Mouse (Mus musculus) retina, adult 2 months (tissue): ENCODE results near the gene Dnajc21.
A peak's percentile ranks its signal among the peaks of the same experiment; 100 is the strongest.
"Not testable (repeated sequence)": the region's sequence is repeated elsewhere in the genome, so short reads cannot be mapped to it uniquely, and the experiment has no call there.

Experiments used
- DNase-seq: peaks from one replicate; pipeline ENCODE4 v3.0.0-alpha.2; 2012; ENCODE audit warnings: low read depth, low spot score

The Dnajc21 gene

GRCm38 (mm10) chr15:10470151-10470831 lies at the start of gene Dnajc21:
Dnajc21 (minus strand) TSS chr15:10470516.
- DNase-seq, result peak; percentile 57

- no peak for DNase-seq
Measured at GRCm38 (mm10) chr15:10515166-10515565, 44.9 kb upstream of the Dnajc21 start.

GRCm38 (mm10) chr15:10506099-10506498 lies 35.8 kb upstream of the Dnajc21 start:
- no peak for DNase-seq

- no peak for DNase-seq
Measured at GRCm38 (mm10) chr15:10500838-10501719, 30.8 kb upstream of the Dnajc21 start.

- no peak for DNase-seq
Measured at GRCm38 (mm10) chr15:10500035-10500434, 29.7 kb upstream of the Dnajc21 start.

- DNase-seq, result no peak
Measured at GRCm38 (mm10) chr15:10499593-10499992, 29.3 kb upstream of the Dnajc21 start.

GRCm38 (mm10) chr15:10496696-10497095 lies 26.4 kb upstream of the Dnajc21 start:
- not testable (repeated sequence) for DNase-seq

- no peak for DNase-seq
Measured at GRCm38 (mm10) chr15:10495944-10496343, 25.6 kb upstream of the Dnajc21 start.

- DNase-seq, result no peak
Measured at GRCm38 (mm10) chr15:10490101-10490500, 19.8 kb upstream of the Dnajc21 start.

- no peak for DNase-seq
Measured at GRCm38 (mm10) chr15:10487246-10487645, 16.9 kb upstream of the Dnajc21 start.

GRCm38 (mm10) chr15:10486365-10486839 lies 16.1 kb upstream of the Dnajc21 start:
- DNase-seq, result no peak

- peak; percentile 91 for DNase-seq
Measured at GRCm38 (mm10) chr15:10485484-10486364, 15.4 kb upstream of the Dnajc21 start, which contains the start of the genes Brix1 and Rad1. Brix1 (minus strand) TSS chr15:10485947. Rad1 (plus strand) TSS chr15:10486018.

GRCm38 (mm10) chr15:10470941-10471340 lies 625 bp upstream of the Dnajc21 start:
- no peak for DNase-seq

GRCm38 (mm10) chr15:10469641-10470150 lies 620 bp downstream of the Dnajc21 start:
- no peak for DNase-seq

- no peak for DNase-seq
Measured at GRCm38 (mm10) chr15:10468761-10469160, 1.6 kb downstream of the Dnajc21 start.

- DNase-seq, result no peak
Measured at GRCm38 (mm10) chr15:10464678-10465077, 5.6 kb downstream of the Dnajc21 start.

- DNase-seq, result no peak
Measured at GRCm38 (mm10) chr15:10463555-10463954, 6.8 kb downstream of the Dnajc21 start.

- no peak for DNase-seq
Measured at GRCm38 (mm10) chr15:10460986-10461385, 9.3 kb downstream of the Dnajc21 start.

GRCm38 (mm10) chr15:10447102-10447501 lies 23.2 kb downstream of the Dnajc21 start:
- DNase-seq, result no peak

- DNase-seq, result no peak
Measured at GRCm38 (mm10) chr15:10442275-10442674, 28.0 kb downstream of the Dnajc21 start.

- no peak for DNase-seq
Measured at GRCm38 (mm10) chr15:10441493-10441892, 28.8 kb downstream of the Dnajc21 start.
